Mouse (Mus musculus) stomach, embryonic 16.5 days (tissue): ENCODE data around the gene Npdc1. TPM values are rescaled to one million over a fixed set of nuclear protein-coding genes. Genes with fewer than 3 reads are reported as not detected.
A peak's percentile ranks its signal among the peaks of the same experiment; 100 is the strongest.

Source experiments
- ATAC-seq: fragments of 200-750 bp; cut with Nextera tagmentation; 2 replicates; pipeline ENCODE4 v1.8.0; 2017; ENCODE audit warnings: moderate number of reproducible peaks, moderate TSS enrichment; ENCODE audit not compliant: insufficient read depth, low FRiP score
- H3K27ac ChIP-seq: fragments of 300-500 bp; sonication (generic); 2 replicates; pipeline ENCODE4 v1.5.1; 2014; ENCODE audit warnings: low read length
- H3K27me3 ChIP-seq: fragments of 300-500 bp; sonication (generic); 2 replicates; pipeline ENCODE4 v1.6.1; 2014; ENCODE audit warnings: low read length, control low read depth, mixed read lengths; ENCODE audit not compliant: control insufficient read depth, insufficient read depth
- H3K36me3 ChIP-seq: fragments of 300-500 bp; sonication (generic); 2 replicates; pipeline ENCODE4 v1.6.1; 2014; ENCODE audit warnings: low read length; ENCODE audit not compliant: control insufficient read depth, insufficient read depth
- H3K4me1 ChIP-seq: fragments of 300-500 bp; sonication (generic); 2 replicates; pipeline ENCODE4 v1.6.1; 2014; ENCODE audit warnings: low read length, control low read depth, mixed read lengths; ENCODE audit not compliant: control insufficient read depth, insufficient read depth
- H3K4me2 ChIP-seq: fragments of 300-500 bp; sonication (generic); 2 replicates; pipeline ENCODE4 v1.6.1; 2014; ENCODE audit warnings: low read depth, low read length, mixed read lengths
- H3K4me3 ChIP-seq: fragments of 300-500 bp; sonication (generic); replicated peaks from 2 replicates; pipeline ENCODE4 v1.5.1; 2014; ENCODE audit warnings: mild to moderate bottlenecking, low read length
- H3K9ac ChIP-seq: fragments of 300-500 bp; sonication (generic); 2 replicates; pipeline ENCODE4 v1.6.1; 2014; ENCODE audit warnings: low read length
- H3K9me3 ChIP-seq: fragments of 300-500 bp; sonication (generic); replicated peaks from 2 replicates; pipeline ENCODE4 v1.6.1; 2016; ENCODE audit warnings: low read length, control low read depth; ENCODE audit not compliant: control insufficient read depth
- WGBS: fragments of 180-500 bp; shearing (Covaris S2); extraction: QIAGEN DNeasy Blood & Tissue Kit; methylation state at CpG from one replicate; pipeline ENCODE4 v1.1.7; 2014; 5-methylcytosine and 5-hydroxymethylcytosine counted together
- polyA plus RNA-seq: library from polyadenylated mRNA; unstranded; fragments of >200 nt; fragmentation: Nextera tagmentation; extraction: Ambion mirVana; gene quantifications from 2 replicates; pipeline ENCODE4 v1.2.1, GENCODE M21; 2015

Npdc1 gene
- 54.9 and 66.1 TPM in 2 replicates for polyA plus RNA-seq

DNA sequence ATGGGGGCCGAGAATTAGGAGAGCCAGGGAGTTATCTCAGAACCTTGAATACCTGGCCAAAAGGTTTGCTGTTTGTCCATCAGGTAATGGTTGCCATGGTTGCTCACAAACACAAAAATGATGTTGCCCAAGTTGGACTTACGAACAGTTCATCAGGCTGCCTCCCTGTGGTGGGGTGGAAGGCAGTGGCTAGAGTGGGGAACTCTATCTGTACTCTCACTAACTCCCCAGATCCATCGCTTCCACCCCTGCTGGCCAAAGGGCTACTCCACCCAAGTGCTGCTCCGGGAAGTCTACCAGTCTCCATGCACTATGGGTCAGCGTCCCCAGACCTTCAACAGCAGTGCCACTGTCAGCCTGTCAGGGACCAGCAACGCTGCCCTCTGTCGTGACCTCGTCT is at the start of gene Npdc1:
Gene Npdc1 (plus strand): TSS at position 301 of the 400 bp plus-strand sequence.
- Histone ChIP-seq H3K27ac (no peak within 1 kb of the TSS), H3K4me3 (no peak within 1 kb of the TSS), H3K36me3 (no peaks in the 10 kb centered on the region), H3K9ac (no peak within 1 kb of the TSS), H3K4me2 (no peak within 1 kb of the TSS), H3K4me1 (peaks cover 16% of the 10 kb centered on the region), H3K9me3 (no peaks in the 10 kb centered on the region), H3K27me3 (peaks cover 38% of the 10 kb centered on the region)
- ATAC-seq, result no peak
- WGBS, result 61% methylated on average over 8 of the region's 8 CpGs

DNA sequence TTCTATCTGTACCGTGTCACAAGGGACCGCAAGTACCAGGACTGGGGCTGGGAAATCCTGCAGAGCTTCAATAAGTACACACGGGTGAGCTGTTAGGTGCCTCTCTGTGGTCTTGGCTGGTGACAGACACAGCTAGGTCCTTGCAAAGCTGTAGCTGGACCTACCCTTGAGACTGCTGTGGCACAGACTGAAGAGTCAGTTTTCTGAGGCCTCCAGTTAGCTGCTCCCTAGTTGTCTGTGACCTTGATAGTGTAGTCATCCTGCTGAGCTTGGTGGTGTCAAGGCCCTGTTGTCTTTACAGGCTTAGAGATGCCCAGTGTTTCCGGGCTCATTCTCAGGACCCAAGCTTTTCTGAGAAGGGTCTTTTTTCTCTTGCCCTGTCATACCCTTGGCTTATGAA is 49.7 kb upstream of the Npdc1 start:
- Histone ChIP-seq H3K9me3 (no peaks in the 10 kb centered on the region), H3K9ac (no peak overlapping the region), H3K4me1 (no peaks in the 10 kb centered on the region), H3K36me3 (peaks cover 31% of the 10 kb centered on the region), H3K27ac (no peak overlapping the region), H3K27me3 (no peaks in the 10 kb centered on the region), H3K4me2 (no peak overlapping the region), H3K4me3 (no peak overlapping the region)
- WGBS, result 92% methylated on average over 4 of the region's 4 CpGs
- ATAC-seq, result no peak

GRCm38 (mm10) chr2:25350701-25351100 is 48.5 kb upstream of the Npdc1 start:
- Histone ChIP-seq H3K27ac (no peak overlapping the region), H3K9me3 (no peaks in the 10 kb centered on the region), H3K27me3 (no peaks in the 10 kb centered on the region), H3K9ac (no peak overlapping the region), H3K4me2 (no peak overlapping the region), H3K4me3 (no peak overlapping the region), H3K4me1 (0 out of 2 replicates have a peak, but pooled peaks cover 5% of the 10 kb centered on the region), H3K36me3 (peaks cover 31% of the 10 kb centered on the region)
- no peak for ATAC-seq
- WGBS, result 93% methylated on average over 3 of the region's 3 CpGs

GRCm38 (mm10) chr2:25354211-25354610 is 44.9 kb upstream of the Npdc1 start:
- WGBS, result 85% methylated on average over 6 of the region's 6 CpGs
- Histone ChIP-seq H3K4me1 (peaks cover 12% of the 10 kb centered on the region; the same call in 1 of the 2 replicates), H3K36me3 (peaks cover 22% of the 10 kb centered on the region; the same call in 1 of the 2 replicates), H3K27me3 (no peaks in the 10 kb centered on the region), H3K9me3 (no peaks in the 10 kb centered on the region), H3K4me3 (no peak overlapping the region), H3K4me2 (no peak overlapping the region), H3K9ac (no peak overlapping the region), H3K27ac (no peak overlapping the region)
- ATAC-seq, result no peak

DNA sequence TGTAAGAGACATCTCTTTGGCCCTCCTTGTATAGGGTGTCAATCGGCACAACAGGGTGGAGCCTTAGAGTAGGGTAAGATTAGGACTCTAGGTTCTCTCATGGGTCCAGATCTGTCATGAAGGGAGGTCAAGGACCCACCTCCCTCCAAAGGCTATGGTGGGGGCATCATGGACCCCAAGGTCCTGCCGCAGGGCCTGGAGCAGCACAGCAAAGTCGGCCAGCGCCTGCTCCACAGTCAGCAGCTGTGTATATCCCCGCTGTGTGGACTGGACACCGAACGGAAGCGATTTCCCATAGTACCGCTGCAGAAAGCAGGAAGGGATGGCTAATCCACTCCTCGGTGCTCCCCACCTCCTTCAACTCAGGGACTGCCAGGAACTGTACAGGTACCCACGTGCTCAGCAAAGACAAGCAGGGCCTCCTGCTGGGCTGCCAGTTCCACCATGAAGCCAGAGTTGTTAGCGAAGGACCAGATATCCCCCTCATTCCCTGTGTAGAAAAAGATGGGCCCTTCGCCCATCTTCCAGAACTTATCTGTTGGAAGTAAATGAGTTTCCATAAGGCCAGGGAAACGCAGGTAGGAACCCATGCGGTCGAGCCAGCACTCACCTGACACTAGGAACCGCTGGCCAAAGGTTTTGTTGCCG is 43.6 kb upstream of the Npdc1 start:
- Histone ChIP-seq H3K4me3 (peak overlapping the region; percentile 64), H3K27me3 (no peaks in the 10 kb centered on the region), H3K36me3 (0 out of 2 replicates have a peak, but pooled peaks cover 9% of the 10 kb centered on the region), H3K9me3 (no peaks in the 10 kb centered on the region), H3K4me2 (peak overlapping the region; percentile 97), H3K4me1 (peaks cover 12% of the 10 kb centered on the region; the same call in 1 of the 2 replicates), H3K27ac (no peak overlapping the region), H3K9ac (peak overlapping the region; percentile 66)
- 34% methylated on average over 18 of the region's 18 CpGs for WGBS
- ATAC-seq, result no peak

GRCm38 (mm10) chr2:25356208-25357079 is 42.7 kb upstream of the Npdc1 start, which contains the start of gene Dpp7:
Gene Dpp7, minus strand, starts transcription at chr2:25356359.
- peak within 1 kb of the TSS; percentile 64 for H3K4me3 ChIP-seq
- H3K4me2 ChIP-seq, result peak within 1 kb of the TSS; percentile 97
- H3K27me3 ChIP-seq, result no peaks in the 10 kb centered on the region
- H3K9me3 ChIP-seq, result no peaks in the 10 kb centered on the region
- no peak within 1 kb of the TSS for H3K27ac ChIP-seq
- ATAC-seq, result peak; percentile 83
- peak within 1 kb of the TSS; percentile 66 for H3K9ac ChIP-seq
- 4% methylated on average over 13 of the region's 13 CpGs for whole genome bisulfite sequencing
- 0 out of 2 replicates have a peak, but pooled peaks cover 1% of the 10 kb centered on the region for H3K36me3 ChIP-seq
- peaks cover 12% of the 10 kb centered on the region; the same call in 1 of the 2 replicates for H3K4me1 ChIP-seq

DNA sequence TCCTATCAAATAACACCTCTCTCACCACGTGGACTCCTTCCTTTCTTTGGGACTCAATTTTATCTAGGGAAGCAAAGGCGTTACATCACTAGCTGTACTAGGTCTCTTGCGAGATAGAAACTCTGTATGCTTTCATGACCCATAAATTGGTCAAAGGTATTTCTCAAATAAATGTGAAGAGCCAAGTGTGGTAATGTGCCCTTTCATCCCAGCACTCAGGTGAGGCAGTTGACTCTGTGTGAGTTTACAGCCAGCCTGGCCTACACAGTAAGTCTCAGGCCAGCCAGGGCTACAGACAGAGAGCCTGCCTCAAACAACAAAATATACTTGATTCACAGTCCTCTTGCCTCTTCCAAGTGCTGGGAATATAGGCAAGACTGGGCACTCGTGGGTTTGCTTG is 39.3 kb upstream of the Npdc1 start:
- 79% methylated on average over 4 of the region's 4 CpGs for WGBS
- Histone ChIP-seq H3K4me1 (peaks cover 17% of the 10 kb centered on the region), H3K4me2 (no peak overlapping the region), H3K4me3 (no peak overlapping the region), H3K36me3 (no peaks in the 10 kb centered on the region), H3K9me3 (no peaks in the 10 kb centered on the region), H3K27ac (no peak overlapping the region), H3K27me3 (no peaks in the 10 kb centered on the region), H3K9ac (no peak overlapping the region)
- ATAC-seq, result no peak

- Histone ChIP-seq H3K27ac (peak overlapping the region; percentile 44; the same call in 1 of the 2 replicates), H3K9me3 (no peaks in the 10 kb centered on the region), H3K4me2 (peak overlapping the region; percentile 95), H3K9ac (0 out of 2 replicates have a peak overlapping the region, but pooled peaks have one; percentile 3), H3K36me3 (no peaks in the 10 kb centered on the region), H3K27me3 (no peaks in the 10 kb centered on the region), H3K4me1 (peaks cover 7% of the 10 kb centered on the region), H3K4me3 (0 out of 2 replicates have a peak overlapping the region, but pooled peaks have one; percentile 0)
- peak; percentile 68 for ATAC-seq
- WGBS, result 34% methylated on average over 13 of the region's 13 CpGs
Observed at GRCm38 (mm10) chr2:25363478-25364178, 35.5 kb upstream of the Npdc1 start.
